Mouse (Mus musculus) neural tube, embryonic 12.5 days (tissue): Measurements from ENCODE around the gene Kcng1. TPM values are rescaled to one million over a fixed set of nuclear protein-coding genes. Genes with fewer than 3 reads are reported as not detected.

Experiments used
- ATAC-seq: fragments of 200-750 bp; cut with Nextera tagmentation; 2 replicates; pipeline ENCODE4 v1.8.0; 2017; ENCODE audit warnings: low read depth, mild to moderate bottlenecking, moderate TSS enrichment, moderate library complexity; ENCODE audit not compliant: low FRiP score
- H3K27ac ChIP-seq: fragments of 300-500 bp; sonication (generic); 2 replicates; pipeline ENCODE4 v1.5.1; 2016
- H3K27me3 ChIP-seq: fragments of 300-500 bp; sonication (generic); replicated peaks from 2 replicates; pipeline ENCODE4 v1.6.1; 2016; ENCODE audit warnings: mild to moderate bottlenecking
- H3K36me3 ChIP-seq: fragments of 300-500 bp; sonication (generic); 2 replicates; pipeline ENCODE4 v1.6.1; 2016; ENCODE audit warnings: mild to moderate bottlenecking
- H3K4me1 ChIP-seq: fragments of 300-500 bp; sonication (generic); 2 replicates; pipeline ENCODE4 v1.6.1; 2016
- H3K4me2 ChIP-seq: fragments of 300-500 bp; sonication (generic); replicated peaks from 2 replicates; pipeline ENCODE4 v1.6.1; 2016; ENCODE audit warnings: mild to moderate bottlenecking
- H3K4me3 ChIP-seq: fragments of 300-500 bp; sonication (generic); 2 replicates; pipeline ENCODE4 v1.5.1; 2016
- H3K9ac ChIP-seq: fragments of 300-500 bp; sonication (generic); 2 replicates; pipeline ENCODE4 v1.6.1; 2016; ENCODE audit warnings: mild to moderate bottlenecking
- H3K9me3 ChIP-seq: fragments of 300-500 bp; sonication (generic); 2 replicates; pipeline ENCODE4 v1.6.1; 2016; ENCODE audit warnings: mild to moderate bottlenecking
- WGBS: fragments of 180-500 bp; shearing (Covaris S2); methylation state at CpG from one replicate; pipeline ENCODE4 v1.1.7; 2016; 5-methylcytosine and 5-hydroxymethylcytosine counted together
- polyA plus RNA-seq: library from polyadenylated mRNA; unstranded; fragments of >200 nt; fragmentation: Nextera tagmentation; extraction: Ambion mirVana; gene quantifications from 2 replicates; pipeline ENCODE4 v1.2.1, GENCODE M21; 2016

The Kcng1 gene
- polyA plus RNA-seq, 1 experiment from 2014 or later, result 0.48 TPM

DNA sequence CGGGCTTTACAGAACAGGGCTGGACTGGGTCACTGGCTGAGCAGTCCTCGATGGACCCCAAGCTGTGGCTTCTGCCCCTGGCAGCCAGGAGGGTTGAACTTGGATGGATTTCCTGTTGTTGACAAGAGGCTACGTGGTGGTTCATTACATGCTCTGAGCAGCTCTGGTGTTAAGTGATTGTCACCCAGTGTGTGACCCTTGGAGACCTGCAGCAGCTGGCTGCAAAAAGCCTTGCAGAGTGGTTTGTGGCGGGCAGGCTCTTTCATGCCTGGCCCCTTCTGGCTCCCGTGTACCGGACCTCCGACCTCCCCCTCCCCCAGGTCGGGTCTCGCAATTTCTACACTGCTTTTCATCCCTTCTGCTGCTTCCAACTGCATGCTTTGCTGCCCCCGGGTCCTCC, 10.5 kb upstream of the Kcng1 start:
- H3K9me3 ChIP-seq, result 0 out of 2 replicates have a peak, but pooled peaks cover 3% of the 10 kb centered on the region
- no peak for ATAC-seq
- no peak overlapping the region for H3K9ac ChIP-seq
- H3K4me2 ChIP-seq, result no peak overlapping the region
- no peaks in the 10 kb centered on the region for H3K4me1 ChIP-seq
- WGBS, result 20% methylated on average over 10 of the region's 10 CpGs
- no peaks in the 10 kb centered on the region for H3K27me3 ChIP-seq
- H3K27ac ChIP-seq, result no peak overlapping the region
- no peaks in the 10 kb centered on the region for H3K36me3 ChIP-seq
- H3K4me3 ChIP-seq, result no peak overlapping the region

DNA sequence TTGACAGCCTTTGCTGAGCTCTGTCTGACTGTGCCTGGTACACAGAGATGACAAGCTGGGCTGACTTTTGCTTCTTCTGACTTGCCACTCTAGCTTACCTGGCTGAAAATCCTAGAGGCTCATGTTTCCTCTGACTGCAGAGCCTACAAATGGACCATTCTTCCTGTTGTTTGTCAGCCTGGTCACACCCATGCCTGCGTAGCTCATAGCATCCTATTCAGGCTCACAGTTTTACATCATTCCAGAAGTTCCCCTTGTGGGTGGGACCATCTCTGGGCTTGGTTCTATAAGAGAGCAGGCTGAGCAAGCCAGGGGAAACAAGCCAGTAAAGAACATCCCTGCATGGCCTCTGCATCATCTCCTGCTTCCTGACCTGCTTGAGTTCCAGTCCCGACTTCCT, 8.3 kb upstream of the Kcng1 start:
- H3K9me3 ChIP-seq, result peaks cover 3% of the 10 kb centered on the region; the same call in 1 of the 2 replicates
- no peak overlapping the region for H3K27ac ChIP-seq
- 90% methylated on average over 2 of the region's 2 CpGs for whole genome bisulfite sequencing
- H3K27me3 ChIP-seq, result no peaks in the 10 kb centered on the region
- ATAC-seq, result no peak
- no peak overlapping the region for H3K9ac ChIP-seq
- H3K4me3 ChIP-seq, result no peak overlapping the region
- H3K36me3 ChIP-seq, result no peaks in the 10 kb centered on the region
- no peaks in the 10 kb centered on the region for H3K4me1 ChIP-seq
- H3K4me2 ChIP-seq, result no peak overlapping the region

DNA sequence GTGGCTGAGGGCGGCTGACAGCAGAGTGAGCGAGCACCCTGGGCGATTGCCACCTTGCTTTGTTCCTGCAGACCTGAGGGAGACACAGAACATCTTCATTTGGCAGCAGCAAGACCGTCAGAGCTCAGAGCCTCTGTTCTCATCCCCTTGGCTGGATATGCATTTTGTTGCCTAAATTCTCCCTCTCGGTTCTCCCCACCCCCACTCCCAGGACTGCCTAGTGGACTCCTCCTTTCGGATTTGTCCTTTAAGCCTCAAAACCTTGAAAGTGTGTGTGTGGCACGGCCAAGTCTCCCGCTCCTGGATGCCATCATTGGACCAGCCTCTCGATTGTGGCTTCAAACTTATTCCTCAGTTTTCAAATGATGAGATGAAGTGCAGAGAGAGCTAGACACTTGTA, 7.5 kb upstream of the Kcng1 start:
- no peak overlapping the region for H3K4me3 ChIP-seq
- peaks cover 3% of the 10 kb centered on the region; the same call in 1 of the 2 replicates for H3K9me3 ChIP-seq
- H3K27ac ChIP-seq, result no peak overlapping the region
- ATAC-seq, result no peak
- 64% methylated on average over 9 of the region's 9 CpGs for WGBS
- H3K4me1 ChIP-seq, result no peaks in the 10 kb centered on the region
- no peaks in the 10 kb centered on the region for H3K27me3 ChIP-seq
- no peaks in the 10 kb centered on the region for H3K36me3 ChIP-seq
- H3K9ac ChIP-seq, result no peak overlapping the region
- no peak overlapping the region for H3K4me2 ChIP-seq

DNA sequence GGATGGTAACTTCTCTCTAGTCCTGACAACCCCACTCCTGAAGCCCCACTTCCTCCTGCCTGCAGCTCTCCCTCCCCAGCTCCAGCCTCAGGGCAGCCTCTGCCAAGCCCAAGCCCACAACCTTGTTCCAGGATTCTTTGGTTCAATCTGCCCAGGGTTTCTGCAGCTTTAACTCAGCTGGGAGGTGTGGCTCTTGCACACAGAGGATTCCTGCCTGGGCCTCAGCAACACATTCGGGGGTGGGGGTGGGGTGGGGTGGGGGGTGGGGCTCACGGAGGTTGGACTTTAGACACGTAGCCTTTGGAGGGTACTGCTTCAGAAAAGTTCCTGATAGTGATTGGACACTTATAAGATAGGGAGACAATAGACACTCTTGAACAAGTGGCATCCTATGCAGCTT, 5.5 kb upstream of the Kcng1 start:
- H3K36me3 ChIP-seq, result no peaks in the 10 kb centered on the region
- H3K4me3 ChIP-seq, result no peak overlapping the region
- 0 out of 2 replicates have a peak, but pooled peaks cover under 1% of the 10 kb centered on the region for H3K4me1 ChIP-seq
- H3K4me2 ChIP-seq, result no peak overlapping the region
- no peak overlapping the region for H3K9ac ChIP-seq
- peaks cover 3% of the 10 kb centered on the region; the same call in 1 of the 2 replicates for H3K9me3 ChIP-seq
- H3K27me3 ChIP-seq, result peaks cover 9% of the 10 kb centered on the region
- WGBS, result 27% methylated on average over 3 of the region's 3 CpGs
- no peak overlapping the region for H3K27ac ChIP-seq
- ATAC-seq, result no peak

DNA sequence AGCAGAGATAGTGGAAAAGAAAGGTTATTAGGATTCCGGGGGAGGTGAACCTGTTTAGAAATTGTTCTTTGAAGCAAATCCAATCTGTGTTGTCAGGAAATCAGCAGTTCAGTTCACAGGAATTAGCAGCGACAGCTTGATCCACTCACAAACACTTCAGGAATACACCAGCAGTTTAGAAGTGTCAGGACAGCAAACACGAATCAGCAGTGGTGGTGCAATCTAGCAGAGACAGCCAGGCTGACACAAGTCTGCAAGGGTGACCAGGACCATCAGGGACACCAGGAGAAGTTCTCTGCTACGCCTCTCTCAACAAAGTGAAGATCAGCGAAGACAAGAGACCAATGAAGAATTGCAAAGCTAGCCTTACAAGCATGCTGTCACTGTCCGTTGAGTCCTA, 3.6 kb upstream of the Kcng1 start:
- Histone ChIP-seq H3K4me2 (no peak overlapping the region), H3K36me3 (no peaks in the 10 kb centered on the region), H3K4me1 (peaks cover 17% of the 10 kb centered on the region), H3K9ac (no peak overlapping the region), H3K27me3 (peaks cover 27% of the 10 kb centered on the region), H3K9me3 (no peaks in the 10 kb centered on the region; the same call in 1 of the 2 replicates), H3K27ac (no peak overlapping the region), H3K4me3 (no peak overlapping the region)
- WGBS, result 90% methylated on average over 6 of the region's 6 CpGs
- no peak for ATAC-seq

DNA sequence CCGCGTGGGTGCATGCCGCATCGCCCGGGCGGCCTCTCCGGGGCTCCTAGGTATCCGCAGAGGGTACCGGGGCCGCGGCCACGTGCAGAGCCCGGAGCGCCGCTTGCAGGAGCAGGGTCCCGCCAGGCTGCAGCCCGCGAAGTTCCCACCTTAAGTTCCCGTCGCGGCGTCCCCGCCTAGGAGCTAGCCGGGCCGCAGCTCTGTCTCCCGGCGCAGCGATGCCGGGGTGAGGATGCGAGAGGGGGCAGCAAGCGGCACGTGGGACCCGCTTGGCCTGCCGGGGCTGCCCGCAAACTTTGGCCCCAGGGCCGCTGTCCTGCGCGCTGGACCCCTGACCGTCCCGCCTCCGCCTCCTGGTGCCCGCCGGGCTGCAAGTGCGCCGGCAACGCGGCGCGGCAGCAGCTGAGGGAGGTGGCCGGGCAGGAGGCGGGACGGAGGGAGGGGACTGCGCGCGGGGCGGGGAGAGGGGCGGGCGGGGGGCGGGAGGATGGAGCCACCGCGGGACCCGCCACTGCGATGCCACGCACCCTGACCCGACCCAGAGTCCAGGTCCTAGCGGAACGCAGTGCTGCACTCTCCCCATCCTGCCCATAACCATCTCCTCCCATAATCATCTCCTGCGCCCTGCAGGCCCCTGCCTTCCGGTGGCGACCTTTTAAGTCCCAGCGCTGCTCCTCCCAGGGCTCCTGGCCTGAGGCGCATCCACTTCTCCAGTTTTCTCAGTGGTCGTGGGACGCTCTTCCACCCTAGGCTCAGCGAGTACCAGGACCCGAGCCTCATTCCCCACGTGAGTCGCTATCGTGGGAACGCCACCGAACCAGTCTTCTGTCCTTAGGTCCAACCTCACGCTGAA, 581 bp downstream of the Kcng1 start:
- H3K36me3 ChIP-seq, result no peaks in the 10 kb centered on the region
- peaks cover 22% of the 10 kb centered on the region for H3K4me1 ChIP-seq
- no peak overlapping the region for H3K27ac ChIP-seq
- H3K4me2 ChIP-seq, result peak overlapping the region; percentile 90
- peak overlapping the region; percentile 54 for H3K9ac ChIP-seq
- H3K9me3 ChIP-seq, result no peaks in the 10 kb centered on the region; the same call in 1 of the 2 replicates
- 1% methylated on average over 73 of the region's 82 CpGs for WGBS
- peak overlapping the region; percentile 45 for H3K4me3 ChIP-seq
- peaks cover 59% of the 10 kb centered on the region for H3K27me3 ChIP-seq
- peak; percentile 61 for ATAC-seq

DNA sequence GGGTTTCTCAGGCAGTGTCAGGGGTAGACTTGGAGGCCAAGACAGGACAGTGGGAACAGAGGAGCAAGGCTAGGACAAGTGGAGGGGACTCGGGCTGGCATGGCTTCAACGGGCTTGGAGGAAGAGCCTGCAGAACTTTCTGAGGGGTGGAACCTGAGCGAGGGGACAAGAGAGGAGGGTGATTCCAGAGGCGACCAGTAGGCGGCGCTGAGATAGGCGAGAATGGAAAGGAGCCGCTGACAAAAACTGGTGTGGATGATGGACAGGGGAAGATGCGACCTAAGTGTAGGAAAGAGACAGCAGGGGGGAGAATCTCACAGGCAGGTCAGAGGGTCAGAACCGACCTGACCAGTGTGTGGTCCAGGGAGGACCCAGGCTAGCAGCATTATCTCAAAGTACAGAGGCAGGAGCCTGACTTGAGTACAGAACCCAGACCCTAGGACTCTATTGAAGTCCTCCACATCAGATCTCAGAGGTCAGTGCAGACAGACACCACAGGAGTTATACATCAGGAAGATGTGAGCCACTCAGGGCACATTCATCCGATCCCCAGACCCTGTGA, 7.1 kb downstream of the Kcng1 start:
- no peaks in the 10 kb centered on the region for H3K9me3 ChIP-seq
- no peak overlapping the region for H3K27ac ChIP-seq
- H3K36me3 ChIP-seq, result no peaks in the 10 kb centered on the region
- H3K9ac ChIP-seq, result no peak overlapping the region
- H3K27me3 ChIP-seq, result peaks cover 31% of the 10 kb centered on the region
- WGBS, result 11% methylated on average over 11 of the region's 11 CpGs
- H3K4me1 ChIP-seq, result 0 out of 2 replicates have a peak, but pooled peaks cover 5% of the 10 kb centered on the region
- ATAC-seq, result no peak
- no peak overlapping the region for H3K4me2 ChIP-seq
- H3K4me3 ChIP-seq, result no peak overlapping the region

DNA sequence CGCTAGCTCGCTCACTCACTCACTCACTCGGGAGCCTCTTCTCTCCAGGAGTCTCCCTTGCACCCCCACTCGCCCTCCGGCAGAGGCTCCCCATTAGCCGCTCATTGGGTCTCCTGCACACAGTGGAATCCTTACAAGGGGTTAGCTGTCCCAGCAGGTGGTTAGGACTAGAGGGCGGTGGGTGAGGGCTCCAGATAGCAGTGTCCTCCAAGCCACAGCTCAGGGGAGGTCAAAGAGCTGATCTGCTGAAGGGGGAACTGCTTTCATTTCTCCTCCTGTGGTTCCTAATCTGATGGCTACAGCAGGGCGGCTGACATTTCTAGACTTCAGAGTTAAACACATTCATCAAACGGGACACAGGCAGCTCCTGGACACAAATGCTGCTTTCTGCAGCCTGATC, 8.1 kb downstream of the Kcng1 start:
- Histone ChIP-seq H3K4me3 (no peak overlapping the region), H3K4me1 (0 out of 2 replicates have a peak, but pooled peaks cover 5% of the 10 kb centered on the region), H3K27ac (no peak overlapping the region), H3K9me3 (no peaks in the 10 kb centered on the region), H3K27me3 (peaks cover 22% of the 10 kb centered on the region), H3K4me2 (no peak overlapping the region), H3K9ac (no peak overlapping the region), H3K36me3 (no peaks in the 10 kb centered on the region)
- 52% methylated on average over 9 of the region's 9 CpGs for WGBS
- ATAC-seq, result no peak

DNA sequence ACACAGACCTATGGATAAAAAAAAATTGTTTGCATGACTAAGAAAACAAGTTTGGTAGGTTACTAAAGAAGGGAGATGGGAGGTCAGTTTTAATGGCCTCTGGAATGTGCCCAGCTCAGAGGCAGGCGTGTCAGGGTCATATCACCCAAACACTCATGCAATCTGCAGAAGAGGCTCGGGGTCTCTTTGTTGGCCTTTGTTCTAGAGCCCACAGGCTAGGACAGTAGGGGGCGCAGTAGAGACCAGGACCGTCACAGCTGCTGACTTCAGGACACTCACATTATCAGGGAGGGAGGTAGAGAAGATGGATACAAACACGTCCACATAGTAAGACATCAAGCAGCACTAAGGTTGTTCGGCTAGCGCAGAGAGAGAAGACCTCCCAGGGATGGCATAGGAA, 13.5 kb downstream of the Kcng1 start:
- WGBS, result 34% methylated on average over 7 of the region's 7 CpGs
- peak overlapping the region; percentile 21; the same call in 1 of the 2 replicates for H3K4me2 ChIP-seq
- ATAC-seq, result no peak

DNA sequence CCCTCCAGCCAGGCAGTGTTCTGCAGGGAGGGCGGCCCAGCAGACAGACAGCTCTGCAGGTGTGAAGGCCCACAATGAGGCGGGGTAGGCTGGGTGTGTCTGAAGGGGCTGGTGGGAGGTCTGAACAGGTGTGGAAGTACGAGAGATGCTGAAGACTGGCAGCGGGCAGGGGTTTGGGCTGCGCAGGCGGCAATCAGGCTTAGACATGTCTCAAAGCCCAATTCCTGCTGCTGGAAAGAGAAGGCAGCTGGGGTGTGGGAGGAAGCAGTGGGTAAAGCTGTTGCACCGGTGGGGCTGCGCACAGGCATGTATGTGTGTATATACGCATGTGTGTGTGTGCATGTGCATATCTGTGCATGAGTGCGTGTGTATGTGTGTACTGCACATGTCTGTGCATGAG, 20.6 kb downstream of the Kcng1 start:
- no peaks in the 10 kb centered on the region for H3K9me3 ChIP-seq
- no peaks in the 10 kb centered on the region for H3K36me3 ChIP-seq
- H3K4me3 ChIP-seq, result no peak overlapping the region
- ATAC-seq, result no peak
- no peak overlapping the region for H3K9ac ChIP-seq
- WGBS, result 93% methylated on average over 10 of the region's 10 CpGs
- H3K4me2 ChIP-seq, result no peak overlapping the region
- no peaks in the 10 kb centered on the region for H3K4me1 ChIP-seq
- H3K27ac ChIP-seq, result no peak overlapping the region
- no peaks in the 10 kb centered on the region; the same call in 1 of the 2 replicates for H3K27me3 ChIP-seq

More for the DNA sequence above, 13.5 kb downstream of the Kcng1 start:
- 0 out of 2 replicates have a peak overlapping the region, but pooled peaks have one; percentile 2 for H3K9ac ChIP-seq
- no peaks in the 10 kb centered on the region; the same call in 1 of the 2 replicates for H3K27me3 ChIP-seq
- H3K27ac ChIP-seq, result no peak overlapping the region
- H3K36me3 ChIP-seq, result no peaks in the 10 kb centered on the region
- no peaks in the 10 kb centered on the region for H3K4me1 ChIP-seq
- no peaks in the 10 kb centered on the region for H3K9me3 ChIP-seq
- H3K4me3 ChIP-seq, result no peak overlapping the region

DNA sequence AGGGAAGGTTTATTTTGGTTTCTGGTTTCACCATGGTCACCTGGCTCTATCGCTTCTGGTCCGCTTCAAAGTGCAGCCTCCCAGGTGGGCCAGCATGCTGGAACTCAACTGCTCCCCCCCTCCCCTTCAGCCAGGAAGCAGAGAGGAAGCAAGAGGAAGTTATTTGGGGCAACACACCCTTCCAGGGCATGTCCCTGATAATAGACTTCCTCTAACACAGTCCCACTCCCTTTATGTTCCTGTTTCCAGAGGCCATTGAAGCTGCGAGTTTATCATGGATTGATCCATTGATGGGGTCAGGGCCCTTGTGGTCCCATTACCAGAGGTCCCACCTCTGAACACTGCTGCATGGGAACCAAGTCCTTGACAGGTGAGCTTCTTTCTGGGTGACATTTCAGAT, 21.4 kb downstream of the Kcng1 start:
- Histone ChIP-seq H3K9ac (no peak overlapping the region), H3K27me3 (no peaks in the 10 kb centered on the region; the same call in 1 of the 2 replicates), H3K9me3 (no peaks in the 10 kb centered on the region), H3K4me2 (no peak overlapping the region), H3K27ac (no peak overlapping the region), H3K36me3 (no peaks in the 10 kb centered on the region), H3K4me1 (no peaks in the 10 kb centered on the region), H3K4me3 (no peak overlapping the region)
- no peak for ATAC-seq
- 86% methylated on average over 3 of the region's 3 CpGs for WGBS

DNA sequence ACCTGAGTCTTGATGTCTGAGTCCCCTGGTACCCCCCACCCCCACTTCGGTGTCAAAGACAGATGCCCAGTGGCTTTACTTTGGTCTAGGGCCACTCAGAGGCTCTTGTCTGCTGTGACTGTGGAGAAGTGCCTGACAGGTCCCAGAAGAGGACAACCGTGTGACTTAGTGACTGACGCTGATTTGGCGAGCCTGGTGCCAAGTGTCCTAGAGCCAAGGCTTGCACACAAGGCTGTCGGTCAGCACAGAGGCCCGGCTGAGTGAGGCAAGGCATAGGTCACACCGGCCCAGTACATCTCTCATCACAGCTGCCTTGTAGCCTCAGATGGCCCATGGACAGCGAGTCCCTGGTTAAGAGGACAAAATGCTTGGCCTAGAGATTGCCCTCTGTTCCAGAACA, 22.5 kb downstream of the Kcng1 start:
- Histone ChIP-seq H3K9me3 (no peaks in the 10 kb centered on the region), H3K4me2 (no peak overlapping the region), H3K4me1 (no peaks in the 10 kb centered on the region), H3K36me3 (no peaks in the 10 kb centered on the region), H3K27me3 (no peaks in the 10 kb centered on the region; the same call in 1 of the 2 replicates), H3K4me3 (no peak overlapping the region), H3K9ac (no peak overlapping the region), H3K27ac (no peak overlapping the region)
- ATAC-seq, result no peak
- WGBS, result 90% methylated on average over 8 of the region's 8 CpGs
